Mouse (Mus musculus) CD8-positive naive resting alpha-beta T cell, adult 2 months (primary cell): ENCODE measurements at regions not wholly inside any gene's neighbourhood (a gene's known extent, or its start where the extent isn't known, plus 50 kb on each side); places are given as distances from the start of the nearest gene placed in this dataset.

Experiments used
- DNase-seq, 2 experiments: peaks; one replicate each; pipeline ENCODE4 v3.0.0; 2022; ENCODE audit warnings: low read depth in 2 of 2, low spot score in 2 of 2

GRCm38 (mm10) chr10:16994526-16994925 lies 728.5 kb upstream of the Cited2 start:
- DNase-seq = no peak

- no peak for DNase-seq
Observed at GRCm38 (mm10) chr10:16995010-16995409, 728.0 kb upstream of the Cited2 start.

GRCm38 (mm10) chr10:16996820-16997466 lies 726.1 kb upstream of the Cited2 start:
- DNase-seq = no peak

- DNase-seq = no peak
Observed at GRCm38 (mm10) chr10:17001320-17001719, 721.7 kb upstream of the Cited2 start.

GRCm38 (mm10) chr10:17003123-17003849 lies 719.7 kb upstream of the Cited2 start:
- no peak for DNase-seq

GRCm38 (mm10) chr10:17008683-17009082 lies 714.3 kb upstream of the Cited2 start:
- DNase-seq = no peak

- DNase-seq = no peak
Observed at GRCm38 (mm10) chr10:17010047-17010446, 713.0 kb upstream of the Cited2 start.

GRCm38 (mm10) chr10:17011876-17012275 lies 711.1 kb upstream of the Cited2 start:
- DNase-seq = no peak

- no peak for DNase-seq
Observed at GRCm38 (mm10) chr10:17012541-17012975, 710.5 kb upstream of the Cited2 start.

GRCm38 (mm10) chr10:17014826-17015225 lies 708.2 kb upstream of the Cited2 start:
- no peak for DNase-seq

GRCm38 (mm10) chr10:17016854-17017253 lies 706.2 kb upstream of the Cited2 start:
- DNase-seq = no peak

GRCm38 (mm10) chr10:17022216-17023158 lies 700.5 kb upstream of the Cited2 start:
- DNase-seq = no peak

- no peak for DNase-seq
Observed at GRCm38 (mm10) chr10:17023571-17024293, 699.3 kb upstream of the Cited2 start.

GRCm38 (mm10) chr10:17024294-17024665 lies 698.7 kb upstream of the Cited2 start:
- no peak for DNase-seq

GRCm38 (mm10) chr10:17034892-17035775 lies 687.9 kb upstream of the Cited2 start:
- no peak for DNase-seq

- no peak for DNase-seq
Observed at GRCm38 (mm10) chr10:17038259-17039043, 684.6 kb upstream of the Cited2 start.

GRCm38 (mm10) chr10:17042090-17042489 lies 680.9 kb upstream of the Cited2 start:
- DNase-seq = no peak

GRCm38 (mm10) chr10:17042973-17043372 lies 680.0 kb upstream of the Cited2 start:
- DNase-seq = no peak

- no peak for DNase-seq
Observed at GRCm38 (mm10) chr10:17046765-17047164, 676.3 kb upstream of the Cited2 start.
